Mouse (Mus musculus) right cerebral cortex, adult 18-20 months (tissue): ENCODE measurements around the gene Rab43.

Experiments used
- DNase-seq: peaks from one replicate; pipeline ENCODE4 v3.0.0; 2022; ENCODE audit warnings: mixed read lengths

Rab43 gene

DNA sequence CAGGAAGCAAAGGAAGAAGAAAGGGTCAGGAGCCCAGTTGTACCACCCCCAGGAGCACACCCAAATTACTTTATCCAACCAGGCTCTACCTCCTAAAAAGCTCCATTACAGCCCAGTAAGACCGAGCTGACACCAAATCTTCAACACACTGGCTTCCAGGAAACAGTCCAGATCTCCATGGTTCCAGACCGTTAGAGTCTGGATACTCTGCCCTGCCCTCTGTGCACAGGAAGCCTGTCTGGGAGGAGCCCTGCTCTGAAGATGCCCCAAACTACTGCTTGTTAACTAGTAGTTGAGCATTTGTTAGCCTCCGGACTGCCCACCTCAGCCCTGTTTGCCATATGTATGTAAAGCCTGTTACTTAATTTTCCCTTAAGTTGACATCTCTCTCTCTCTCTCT lies 65.9 kb downstream of the Rab43 start:
- no peak for DNase-seq

DNA sequence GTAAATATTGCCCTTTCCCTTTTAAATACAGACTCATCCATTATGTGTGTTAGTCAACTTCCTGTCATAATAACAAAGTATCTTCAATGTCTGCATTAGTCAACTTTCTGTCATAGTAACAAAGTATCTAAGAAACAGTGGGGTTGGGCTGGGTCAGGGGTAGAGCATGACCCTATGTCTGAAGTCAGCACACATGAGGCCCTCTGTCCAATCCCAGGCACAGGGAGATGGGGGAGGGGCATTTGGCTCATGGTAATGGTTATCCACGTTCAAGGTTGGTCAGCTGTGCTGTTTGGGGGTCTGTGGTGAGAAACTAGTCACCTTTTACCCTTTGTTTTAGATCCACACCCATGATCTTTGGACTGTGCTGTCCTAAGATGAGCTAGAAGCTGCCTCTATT lies 66.7 kb downstream of the Rab43 start:
- DNase-seq, result no peak

DNA sequence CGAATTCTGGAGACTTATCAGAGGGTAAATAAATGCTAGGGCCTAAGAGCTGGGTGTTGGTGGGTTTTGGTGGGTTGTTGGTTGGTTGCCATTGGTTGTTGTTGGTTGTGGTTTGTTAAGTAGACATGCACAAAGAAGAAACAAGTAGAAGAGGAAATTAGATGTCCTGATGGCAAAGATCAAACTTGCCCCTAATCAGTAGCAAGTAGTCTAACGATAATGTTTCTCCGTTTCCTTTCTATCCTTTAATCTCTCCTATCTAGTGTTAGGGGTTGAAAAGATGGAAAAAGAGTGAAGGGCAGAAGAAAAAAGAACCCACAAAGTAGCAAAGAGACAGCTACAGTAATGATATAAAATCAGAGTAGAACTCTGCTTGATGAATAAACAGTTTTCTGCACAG lies 67.3 kb downstream of the Rab43 start:
- no peak for DNase-seq

- DNase-seq, result no peak
Observed at GRCm38 (mm10) chr6:87743281-87743680, 68.7 kb downstream of the Rab43 start.

DNA sequence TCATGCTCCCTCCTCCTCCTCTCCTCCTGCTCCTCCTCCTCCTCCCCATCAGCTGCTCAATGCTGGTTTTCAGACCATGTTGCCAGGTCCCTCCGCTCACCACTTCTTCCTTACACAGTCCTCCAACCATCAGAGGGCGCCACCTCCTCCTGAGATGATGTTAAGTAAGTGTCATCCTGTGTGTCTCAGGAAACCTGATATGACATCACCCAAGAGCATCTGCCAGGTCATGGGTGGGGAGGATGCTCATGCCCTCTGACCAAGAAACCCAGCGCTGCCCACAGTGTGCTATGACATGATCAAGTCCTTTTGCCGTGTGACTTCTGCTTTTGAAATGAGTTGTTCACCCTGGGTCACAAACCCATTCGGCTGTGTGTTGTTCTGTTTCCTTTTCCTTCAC lies 69.2 kb downstream of the Rab43 start:
- no peak for DNase-seq

GRCm38 (mm10) chr6:87741978-87742377 lies 70.0 kb downstream of the Rab43 start:
- DNase-seq, result no peak

DNA sequence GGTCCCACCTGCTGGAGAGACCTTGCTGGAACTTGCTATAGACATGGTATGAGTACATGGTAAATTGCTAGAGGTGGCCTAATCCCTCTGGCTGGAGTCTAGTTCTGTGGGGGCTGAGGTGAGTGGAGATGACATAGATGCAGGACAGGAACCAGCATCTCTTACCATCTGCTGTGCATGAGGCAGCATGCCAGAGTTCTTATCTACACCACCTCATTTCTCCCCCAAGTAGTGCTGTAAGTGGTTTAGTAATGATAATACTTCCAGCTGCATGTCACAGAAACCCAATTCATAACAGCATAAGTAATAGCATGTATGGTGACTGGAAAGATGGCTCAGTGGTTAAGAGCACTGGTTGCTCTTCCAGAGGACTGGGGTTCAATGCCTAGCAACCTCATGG lies 71.5 kb downstream of the Rab43 start:
- DNase-seq, result no peak

DNA sequence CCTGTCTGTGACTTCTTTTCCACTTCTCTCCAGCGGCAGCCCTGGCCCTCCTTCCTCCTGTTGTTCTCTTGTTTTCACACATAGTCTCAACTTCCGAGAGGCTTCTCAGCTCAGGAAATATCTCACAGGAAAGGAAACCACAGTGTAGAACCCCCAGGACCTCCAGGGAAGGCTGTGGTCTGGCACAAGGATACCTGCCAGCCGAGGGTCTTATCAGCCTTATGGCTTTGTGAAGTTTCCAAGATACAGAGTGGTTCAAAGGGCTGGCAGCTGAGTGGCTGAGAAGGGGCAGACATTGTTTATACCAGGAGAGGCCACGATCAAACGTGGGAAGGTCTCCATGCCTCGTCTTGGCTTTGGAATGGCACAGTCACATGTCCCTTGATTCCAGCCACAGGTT lies 72.1 kb downstream of the Rab43 start:
- no peak for DNase-seq
